Mouse (Mus musculus) hindbrain, embryonic 16.5 days (tissue): ENCODE data around the gene Sec11a. TPM values are rescaled to one million over a fixed set of nuclear protein-coding genes. Genes with fewer than 3 reads are reported as not detected.

Experiments
- ATAC-seq: fragments of 200-750 bp; cut with Nextera tagmentation; 2 replicates; pipeline ENCODE4 v1.8.0; 2017; ENCODE audit warnings: moderate TSS enrichment, moderate library complexity
- H3K27ac ChIP-seq: fragments of 300-500 bp; sonication (generic); 2 replicates; pipeline ENCODE4 v1.5.1; 2014; ENCODE audit warnings: low read depth, mild to moderate bottlenecking, control low read depth, low read length, moderate library complexity
- H3K27me3 ChIP-seq: fragments of 300-500 bp; sonication (generic); replicated peaks from 2 replicates; pipeline ENCODE4 v1.6.1; 2014; ENCODE audit warnings: low read length; ENCODE audit not compliant: control insufficient read depth, insufficient read depth
- H3K36me3 ChIP-seq: fragments of 300-500 bp; sonication (generic); 2 replicates; pipeline ENCODE4 v1.6.1; 2014; ENCODE audit warnings: mild to moderate bottlenecking, low read length, moderate library complexity, mixed read lengths; ENCODE audit not compliant: control insufficient read depth, insufficient read depth
- H3K4me1 ChIP-seq: fragments of 300-500 bp; sonication (generic); 2 replicates; pipeline ENCODE4 v1.6.1; 2014; ENCODE audit warnings: low read depth, low read length; ENCODE audit not compliant: control insufficient read depth, insufficient read depth
- H3K4me2 ChIP-seq: fragments of 300-500 bp; sonication (generic); 2 replicates; pipeline ENCODE4 v1.6.1; 2014; ENCODE audit warnings: mild to moderate bottlenecking, low read length, control low read depth, moderate library complexity
- H3K4me3 ChIP-seq: fragments of 300-500 bp; sonication (generic); 2 replicates; pipeline ENCODE4 v1.5.1; 2014; ENCODE audit warnings: mild to moderate bottlenecking, low read length, control low read depth, moderate library complexity
- H3K9ac ChIP-seq: fragments of 300-500 bp; sonication (generic); 2 replicates; pipeline ENCODE4 v1.6.1; 2014; ENCODE audit warnings: low read depth, mild to moderate bottlenecking, control low read depth, low read length, moderate library complexity
- H3K9me3 ChIP-seq: fragments of 300-500 bp; sonication (generic); 2 replicates; pipeline ENCODE4 v1.6.1; 2014; ENCODE audit warnings: mild to moderate bottlenecking, low read length, moderate library complexity; ENCODE audit not compliant: control insufficient read depth
- WGBS: fragments of 180-500 bp; shearing (Covaris S2); extraction: QIAGEN DNeasy Blood & Tissue Kit; methylation state at CpG from one replicate; pipeline ENCODE4 v1.1.7; 2014; 5-methylcytosine and 5-hydroxymethylcytosine counted together
- polyA plus RNA-seq: library from polyadenylated mRNA; unstranded; fragments of >200 nt; fragmentation: Nextera tagmentation; extraction: Ambion mirVana; gene quantifications from 2 replicates; pipeline ENCODE4 v1.2.1, GENCODE M21; 2015

Sec11a gene
- polyA plus RNA-seq, 1 experiment from 2014 or later, result 164 TPM

GRCm38 (mm10) chr7:80860227-80860626 lies 87.4 kb downstream of the Sec11a start:
- Histone ChIP-seq H3K27ac (peak overlapping the region; percentile 51; the same call in 1 of the 2 replicates), H3K4me2 (peak overlapping the region; percentile 86), H3K36me3 (peaks cover 3% of the 10 kb centered on the region; the same call in 1 of the 2 replicates), H3K4me1 (peaks cover 31% of the 10 kb centered on the region), H3K4me3 (peak overlapping the region; percentile 93), H3K9ac (peak overlapping the region; percentile 66), H3K9me3 (no peaks in the 10 kb centered on the region), H3K27me3 (no peaks in the 10 kb centered on the region)
- WGBS, result under 1% methylated on average over 13 of the region's 13 CpGs
- peak; percentile 55 for ATAC-seq

- no peak overlapping the region for H3K27ac ChIP-seq
- no peaks in the 10 kb centered on the region for H3K36me3 ChIP-seq
- ATAC-seq, result no peak
- H3K4me3 ChIP-seq, result no peak overlapping the region
- peaks cover 6% of the 10 kb centered on the region for H3K4me1 ChIP-seq
- WGBS, result 24% methylated on average over 6 of the region's 6 CpGs
- no peak overlapping the region for H3K4me2 ChIP-seq
- no peaks in the 10 kb centered on the region for H3K9me3 ChIP-seq
- no peaks in the 10 kb centered on the region for H3K27me3 ChIP-seq
- no peak overlapping the region for H3K9ac ChIP-seq
Measured at GRCm38 (mm10) chr7:80857181-80857580, 90.4 kb downstream of the Sec11a start.

GRCm38 (mm10) chr7:80855316-80855715 lies 92.3 kb downstream of the Sec11a start:
- H3K27ac ChIP-seq, result no peak overlapping the region; the same call in 1 of the 2 replicates
- peak; percentile 72 for ATAC-seq
- no peak overlapping the region for H3K4me3 ChIP-seq
- no peaks in the 10 kb centered on the region for H3K36me3 ChIP-seq
- H3K27me3 ChIP-seq, result no peaks in the 10 kb centered on the region
- H3K4me1 ChIP-seq, result peaks cover 3% of the 10 kb centered on the region
- H3K4me2 ChIP-seq, result no peak overlapping the region
- no peak overlapping the region for H3K9ac ChIP-seq
- no peaks in the 10 kb centered on the region for H3K9me3 ChIP-seq

Other genes starting within 250 kb of the Sec11a start
- gene Iqgap1, start 121.8 kb downstream of the Sec11a start, polyA plus RNA-seq, result 19.2 and 20.7 TPM in 2 replicates
- 3.3 and 3.4 TPM in 2 replicates for gene Zscan2, start 86.9 kb downstream of the Sec11a start, polyA plus RNA-seq
- 33.8 and 35.8 TPM in 2 replicates for gene Wdr73, start 46.5 kb downstream of the Sec11a start, polyA plus RNA-seq
- 7.6 and 7.7 TPM in 2 replicates for gene Nmb, start 42.7 kb downstream of the Sec11a start, polyA plus RNA-seq
- gene Zfp592, start 45.9 kb upstream of the Sec11a start, polyA plus RNA-seq, result 9.0 and 12.2 TPM in 2 replicates
- 0.10 and 0.27 TPM in 2 replicates for gene Alpk3, start 109.8 kb upstream of the Sec11a start, polyA plus RNA-seq
- gene Slc28a1, start 167.0 kb upstream of the Sec11a start, polyA plus RNA-seq, result 0.05 TPM in 1 of 2 replicates, not detected in the other